Mouse (Mus musculus): ENCODE data around the gene Ythdf1. TPM values are rescaled to one million over a fixed set of nuclear protein-coding genes. Genes with fewer than 3 reads are reported as not detected.

The Ythdf1 gene
- 67.0 and 68.5 TPM in 2 replicates for polyA plus RNA-seq (2012; rRNA removed)

DNA sequence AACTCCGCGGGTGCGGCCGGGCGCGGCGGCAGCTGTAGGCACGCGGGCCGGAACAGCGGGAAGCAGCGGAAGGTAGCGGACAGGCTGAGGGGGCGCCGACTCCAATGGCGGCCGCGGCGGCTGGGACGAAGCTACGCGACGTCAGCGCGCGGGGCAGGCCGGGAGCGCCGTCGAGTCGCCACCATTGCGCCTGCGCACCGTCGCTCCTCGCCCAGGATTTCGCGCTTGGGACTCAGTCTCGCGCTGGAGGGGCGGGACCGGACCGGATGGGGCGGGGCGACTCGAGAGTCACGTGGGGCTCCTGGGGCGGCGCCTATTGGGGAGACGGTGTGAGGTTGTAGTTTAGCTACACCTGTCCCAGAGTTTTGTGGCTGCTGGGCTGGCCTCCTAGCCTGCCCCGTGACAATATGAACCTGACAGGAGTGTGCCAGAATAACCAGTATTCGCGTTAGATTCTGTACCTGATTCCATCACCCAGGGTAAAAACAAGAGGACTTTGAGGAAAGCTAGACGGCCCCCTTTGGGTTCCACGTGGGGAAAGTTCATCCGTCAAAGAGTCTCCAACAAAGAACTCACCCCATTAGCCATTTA is at the start of gene Ythdf1:
TSS of gene Ythdf1 (minus strand) at position 140 of the 591 bp plus-strand sequence.
- DNase-seq (ENCODE audit: low read depth), result peak; percentile 98
- TF ChIP-seq CTCF (IDR thresholded peaks at IDR 0.05; ENCODE audit: borderline replicate concordance, extremely low read depth, insufficient read depth, insufficient read length), result no peak
- TF ChIP-seq POLR2A (IDR thresholded peaks at IDR 0.05; ENCODE audit: borderline replicate concordance, extremely low read depth, insufficient read depth, insufficient read length, poor library complexity, severe bottlenecking), result peak; percentile 88

- peak; percentile 59; the same call in 1 of the 2 replicates for TF ChIP-seq POLR2A (IDR thresholded peaks at IDR 0.05; ENCODE audit: borderline replicate concordance, extremely low read depth, insufficient read depth, insufficient read length, poor library complexity, severe bottlenecking)
- TF ChIP-seq CTCF (IDR thresholded peaks at IDR 0.05; ENCODE audit: borderline replicate concordance, extremely low read depth, insufficient read depth, insufficient read length), result no peak
- peak; percentile 96 for DNase-seq (ENCODE audit: low read depth)
Observed at GRCm38 (mm10) chr2:180967010-180967763, 46.4 kb upstream of the Ythdf1 start, which contains the start of gene Arfgap1. Gene Arfgap1, plus strand, starts transcription at chr2:180967225.

DNA sequence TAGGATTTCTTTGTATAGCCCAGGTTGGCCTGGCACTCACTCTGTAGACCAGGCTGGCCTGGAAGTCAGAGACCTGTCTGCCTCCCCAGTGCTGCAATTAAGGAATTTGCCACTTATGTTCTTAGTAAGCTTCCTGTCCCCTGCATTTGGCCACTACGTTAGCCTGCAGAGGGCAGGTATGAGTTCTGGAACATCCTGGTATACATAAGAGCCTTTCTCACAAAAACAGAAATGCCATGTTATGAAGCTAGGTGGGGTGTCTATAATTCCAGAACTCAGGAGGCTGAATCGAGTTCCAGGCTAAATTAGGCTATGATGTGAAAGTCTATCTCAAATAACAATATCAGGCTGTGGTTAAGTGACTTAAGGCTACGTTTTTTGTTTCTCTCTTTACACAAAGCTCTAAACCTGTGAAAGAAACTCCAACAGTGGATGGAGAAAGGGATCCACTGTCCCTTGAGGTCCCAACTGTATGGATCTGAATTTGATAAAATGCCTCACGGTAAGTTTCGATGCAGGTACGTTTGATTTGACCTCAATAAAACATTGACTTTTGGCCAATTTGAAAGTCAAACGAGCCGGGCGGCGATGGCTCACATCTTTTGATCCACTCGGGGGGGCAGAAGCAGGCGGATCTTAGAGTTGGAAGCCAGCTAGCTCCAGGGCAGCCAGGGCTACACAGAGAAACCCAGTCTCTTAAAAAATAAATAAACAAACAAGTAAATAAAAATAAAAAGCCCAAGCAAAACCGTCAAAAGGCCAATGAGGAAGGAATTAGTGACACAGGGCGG is 45.5 kb upstream of the Ythdf1 start:
- TF ChIP-seq CTCF (IDR thresholded peaks at IDR 0.05; ENCODE audit: borderline replicate concordance, extremely low read depth, insufficient read depth, insufficient read length) (no peak; the same call in 1 of the 2 replicates), POLR2A (IDR thresholded peaks at IDR 0.05; ENCODE audit: borderline replicate concordance, extremely low read depth, insufficient read depth, insufficient read length, poor library complexity, severe bottlenecking) (no peak)
- peak; percentile 61 for DNase-seq (ENCODE audit: low read depth)

- DNase-seq (ENCODE audit: low read depth), result peak; percentile 76
- TF ChIP-seq POLR2A (IDR thresholded peaks at IDR 0.05; ENCODE audit: borderline replicate concordance, extremely low read depth, insufficient read depth, insufficient read length, poor library complexity, severe bottlenecking) (no peak), CTCF (IDR thresholded peaks at IDR 0.05; ENCODE audit: borderline replicate concordance, extremely low read depth, insufficient read depth, insufficient read length) (peak; percentile 94)
Observed at GRCm38 (mm10) chr2:180963956-180964355, 43.2 kb upstream of the Ythdf1 start.

DNA sequence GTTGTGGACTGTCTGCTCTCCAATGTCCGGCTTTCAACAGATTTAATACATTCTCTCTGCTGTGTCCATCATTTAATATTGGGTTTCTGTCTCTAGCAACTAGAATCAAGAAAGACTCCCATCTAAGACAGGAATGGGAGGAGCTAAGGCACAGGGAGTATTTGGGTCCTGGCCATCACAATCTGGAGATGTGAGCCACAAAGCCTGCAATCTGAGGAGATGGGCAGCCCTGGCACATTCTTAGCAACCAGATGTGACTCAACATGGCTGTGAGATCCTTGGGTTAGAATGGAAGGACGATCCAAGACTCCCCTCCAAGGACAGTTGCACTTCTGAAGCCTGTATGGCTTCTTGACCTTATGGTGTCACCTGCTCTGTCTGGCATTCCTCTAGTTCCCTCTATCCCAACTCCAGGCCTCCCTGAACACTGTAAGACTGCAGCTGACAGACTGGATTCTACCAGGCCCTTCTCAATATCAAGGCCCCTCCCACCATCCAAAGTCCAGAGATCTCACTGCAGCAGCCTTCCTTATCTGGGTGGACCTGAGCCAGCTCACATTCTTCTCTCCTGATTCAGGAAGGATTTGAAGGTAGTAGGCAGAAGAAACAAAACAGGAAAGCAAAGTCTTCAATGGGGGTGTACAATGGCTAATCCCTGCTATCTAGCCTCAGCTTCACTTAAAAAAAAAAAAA is 42.0 kb upstream of the Ythdf1 start:
- no peak for DNase-seq (ENCODE audit: low read depth)
- TF ChIP-seq POLR2A (IDR thresholded peaks at IDR 0.05; ENCODE audit: borderline replicate concordance, extremely low read depth, insufficient read depth, insufficient read length, poor library complexity, severe bottlenecking) (no peak), CTCF (IDR thresholded peaks at IDR 0.05; ENCODE audit: borderline replicate concordance, extremely low read depth, insufficient read depth, insufficient read length) (no peak)

GRCm38 (mm10) chr2:180960187-180960586 is 39.4 kb upstream of the Ythdf1 start:
- no peak for TF ChIP-seq POLR2A (IDR thresholded peaks at IDR 0.05; ENCODE audit: borderline replicate concordance, extremely low read depth, insufficient read depth, insufficient read length, poor library complexity, severe bottlenecking)
- no peak for TF ChIP-seq CTCF (IDR thresholded peaks at IDR 0.05; ENCODE audit: borderline replicate concordance, extremely low read depth, insufficient read depth, insufficient read length)

DNA sequence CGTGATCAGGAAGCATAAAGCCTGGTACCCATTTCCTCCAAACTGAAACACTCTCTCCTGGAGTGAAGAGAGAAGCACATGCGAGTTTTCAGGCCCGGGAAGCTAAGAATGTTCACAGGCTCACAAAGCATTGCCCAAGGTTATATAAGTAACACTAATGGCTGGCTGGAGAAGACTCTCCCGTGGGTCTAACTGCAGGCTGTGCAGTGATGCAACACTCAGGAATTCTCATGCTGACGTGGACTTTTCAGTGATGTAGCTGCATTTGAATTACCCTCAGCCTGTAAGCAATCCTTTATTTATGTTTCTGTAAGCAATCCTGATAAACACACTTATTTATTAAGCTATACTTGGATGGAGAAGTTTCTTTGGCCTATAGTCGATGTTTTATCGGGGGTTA is 38.9 kb upstream of the Ythdf1 start:
- no peak for DNase-seq (ENCODE audit: low read depth)
- TF ChIP-seq POLR2A (IDR thresholded peaks at IDR 0.05; ENCODE audit: borderline replicate concordance, extremely low read depth, insufficient read depth, insufficient read length, poor library complexity, severe bottlenecking) (no peak), CTCF (IDR thresholded peaks at IDR 0.05; ENCODE audit: borderline replicate concordance, extremely low read depth, insufficient read depth, insufficient read length) (no peak)

More at GRCm38 (mm10) chr2:180960187-180960586, 39.4 kb upstream of the Ythdf1 start:
- DNase-seq (ENCODE audit: low read depth), result no peak

GRCm38 (mm10) chr2:180954061-180955047 is 33.6 kb upstream of the Ythdf1 start, which contains the start of gene Nkain4:
Gene Nkain4, minus strand, starts transcription at chr2:180954699.
- peak; percentile 97 for DNase-seq (ENCODE audit: low read depth)
- TF ChIP-seq POLR2A (IDR thresholded peaks at IDR 0.05; ENCODE audit: borderline replicate concordance, extremely low read depth, insufficient read depth, insufficient read length, poor library complexity, severe bottlenecking) (peak; percentile 26; the same call in 1 of the 2 replicates), CTCF (IDR thresholded peaks at IDR 0.05; ENCODE audit: borderline replicate concordance, extremely low read depth, insufficient read depth, insufficient read length) (peak; percentile 16; the same call in 1 of the 2 replicates)

GRCm38 (mm10) chr2:180953638-180954037 is 32.9 kb upstream of the Ythdf1 start:
- TF ChIP-seq CTCF (IDR thresholded peaks at IDR 0.05; ENCODE audit: borderline replicate concordance, extremely low read depth, insufficient read depth, insufficient read length) (no peak), POLR2A (IDR thresholded peaks at IDR 0.05; ENCODE audit: borderline replicate concordance, extremely low read depth, insufficient read depth, insufficient read length, poor library complexity, severe bottlenecking) (no peak)
- DNase-seq (ENCODE audit: low read depth), result peak; percentile 61
